ENCODE assay signal across 16 mouse cellular contexts in genomic region chr16:49985082-49986076, GRCm38 (mm10).
DNase-seq lines count a peak whose midpoint lies in the region; ATAC-seq and TF ChIP-seq lines count a peak whose summit lies in the region.
"Had no signal": no experiment of that assay in that cellular context is flagged by ENCODE, and none has a peak within 500 bp of the region (broad histone marks: within the 10 kb centered on the region; RNA-seq: fewer than 3 reads in every experiment).

No protein-coding gene starts in this region.

- TF ChIP-seq POLR2A in heart, adult 2 months (IDR thresholded peaks at IDR 0.05; ENCODE audit: insufficient read depth, low read depth, low read length): no peak

- ATAC-seq in kidney, postnatal 0 days (replicated peaks; ENCODE audit: low FRiP score, low read depth): peak; percentile 72
- ATAC-seq in hindbrain, postnatal 0 days: no peak

- no peak for TF ChIP-seq CTCF in heart, adult 2 months (IDR thresholded peaks at IDR 0.05)
- no peak for TF ChIP-seq CTCF in kidney, postnatal 0 days (IDR thresholded peaks at IDR 0.05; ENCODE audit: low read depth)
- TF ChIP-seq CTCF in hindbrain, postnatal 0 days (IDR thresholded peaks at IDR 0.05; ENCODE audit: low read depth): no peak

- peaks cover 4% of the 10 kb centered on the region; the same call in 1 of the 2 replicates for H3K4me1 ChIP-seq in heart, adult 2 months (ENCODE audit: control insufficient read depth, insufficient read depth, low read length)
- H3K4me1 ChIP-seq in kidney, postnatal 0 days (replicated peaks; ENCODE audit: insufficient read depth, low read length): no peaks in the 10 kb centered on the region; the same call in 1 of the 2 replicates
- H3K4me1 ChIP-seq in hindbrain, postnatal 0 days (ENCODE audit: insufficient read depth, low read length): no peaks in the 10 kb centered on the region; the same call in 1 of the 2 replicates

- H3K79me2 ChIP-seq in heart, adult 2 months (replicated peaks; ENCODE audit: control insufficient read depth, insufficient read depth, low read length): no peaks in the 10 kb centered on the region

- H3K4me3 ChIP-seq in heart, adult 2 months: no peak overlapping the region
- H3K4me3 ChIP-seq in kidney, postnatal 0 days (replicated peaks; ENCODE audit: low read depth, low read length): no peak overlapping the region
- no peak overlapping the region for H3K4me3 ChIP-seq in hindbrain, postnatal 0 days (ENCODE audit: low read length)
- H3K4me3 ChIP-seq: midbrain, embryonic 10.5 days had no signal

- no peaks in the 10 kb centered on the region for H3K27me3 ChIP-seq in heart, adult 2 months (ENCODE audit: control insufficient read depth, insufficient read depth, low read length)
- H3K27me3 ChIP-seq in kidney, postnatal 0 days (ENCODE audit: insufficient read depth, low read length): no peaks in the 10 kb centered on the region
- no peaks in the 10 kb centered on the region for H3K27me3 ChIP-seq in hindbrain, postnatal 0 days (ENCODE audit: insufficient read depth, low read length)

- no peak overlapping the region for H3K9ac ChIP-seq in heart, adult 2 months (ENCODE audit: low read depth, low read length)
- no peak overlapping the region for H3K9ac ChIP-seq in kidney, postnatal 0 days (ENCODE audit: low read depth, low read length)
- H3K9ac ChIP-seq in hindbrain, postnatal 0 days (replicated peaks; ENCODE audit: low read length): no peak overlapping the region

- H3K4me2 ChIP-seq in kidney, postnatal 0 days (ENCODE audit: low read length): no peak overlapping the region
- no peak overlapping the region for H3K4me2 ChIP-seq in hindbrain, postnatal 0 days (ENCODE audit: low read depth, low read length)

- intact Hi-C loops in heart, adult 2 months (cut with DNase I): no loop called here

- no peak overlapping the region for H3K27ac ChIP-seq in heart, adult 2 months
- H3K27ac ChIP-seq in kidney, postnatal 0 days: no peak overlapping the region
- H3K27ac ChIP-seq in hindbrain, postnatal 0 days: no peak overlapping the region; the same call in 1 of the 2 replicates
- H3K27ac ChIP-seq: midbrain, embryonic 10.5 days had no signal

- 71% methylated on average over 14 of the region's 14 CpGs for WGBS in heart, adult 2 months
- 32% methylated on average over 14 of the region's 14 CpGs for WGBS in kidney, postnatal 0 days
- WGBS in hindbrain, postnatal 0 days: 49% methylated on average over 14 of the region's 14 CpGs

- TF ChIP-seq EP300 in heart, adult 2 months (IDR thresholded peaks at IDR 0.05; ENCODE audit: insufficient read depth, low read depth, low read length): no peak

- H3K36me3 ChIP-seq in heart, adult 2 months (ENCODE audit: control insufficient read depth, insufficient read depth, low read length): no peaks in the 10 kb centered on the region
- no peaks in the 10 kb centered on the region for H3K36me3 ChIP-seq in kidney, postnatal 0 days (ENCODE audit: insufficient read depth, low read length)
- no peaks in the 10 kb centered on the region for H3K36me3 ChIP-seq in hindbrain, postnatal 0 days (ENCODE audit: insufficient read depth, low read length)
- H3K36me3 ChIP-seq: midbrain, embryonic 10.5 days had no signal

- peak; percentile 43 for DNase-seq in heart, adult 11 months
- no peak for DNase-seq in heart, adult 2 months
- DNase-seq in kidney, postnatal 0 days (ENCODE audit: low spot score): peak; percentile 49
- DNase-seq in kidney, postnatal 10 days: no peak
- peak; percentile 20 for DNase-seq in hindbrain, postnatal 0 days (ENCODE audit: low spot score)
- DNase-seq in yolk sac, embryonic 10.5 days (ENCODE audit: low spot score): no peak
- DNase-seq in B cell, adult 2 months: no peak
- DNase-seq in adrenal gland, postnatal 36 days: no peak
- DNase-seq: adrenal gland, postnatal 10 days; cerebellum, postnatal 36 days; gastrocnemius, postnatal 14 days; layer of hippocampus, postnatal 36 days; lung, adult 18-20 months; lung, postnatal 36 days; right cerebral cortex, postnatal 14 days had no signal

- no peaks in the 10 kb centered on the region for H3K9me3 ChIP-seq in kidney, postnatal 0 days (replicated peaks; ENCODE audit: low read length)
- H3K9me3 ChIP-seq in hindbrain, postnatal 0 days (ENCODE audit: low read length): no peaks in the 10 kb centered on the region
- H3K9me3 ChIP-seq: midbrain, embryonic 10.5 days had no signal

Comparison
In these comparisons a context has a peak if more than half of its experiments do, and no peak if none do; other contexts are left out.
1. DNase-seq: peak in heart, adult 11 months (single experiment), kidney, postnatal 0 days (single experiment) and hindbrain, postnatal 0 days (single experiment); none in heart, adult 2 months (0 of 2), kidney, postnatal 10 days (single experiment), yolk sac, embryonic 10.5 days (single experiment), B cell, adult 2 months (0 of 2) and adrenal gland, postnatal 36 days (0 of 2).